Mouse (Mus musculus) activated CD4-positive, CD25-positive, alpha-beta regulatory T cell (primary cell): Measurements from ENCODE around the gene Plekhg2. TPM values are rescaled to one million over a fixed set of nuclear protein-coding genes. Genes with fewer than 3 reads are reported as not detected.

ENCODE experiments used
- polyA plus RNA-seq, 2 experiments: library from polyadenylated mRNA; unstranded; fragments of 100-300 nt; shearing (Covaris generic); gene quantifications; one replicate each; pipeline ENCODE4 v1.2.1; 2017

Plekhg2 gene
- 10 to 100 TPM; 68.1 to 75.7 TPM for polyA plus RNA-seq

DNA sequence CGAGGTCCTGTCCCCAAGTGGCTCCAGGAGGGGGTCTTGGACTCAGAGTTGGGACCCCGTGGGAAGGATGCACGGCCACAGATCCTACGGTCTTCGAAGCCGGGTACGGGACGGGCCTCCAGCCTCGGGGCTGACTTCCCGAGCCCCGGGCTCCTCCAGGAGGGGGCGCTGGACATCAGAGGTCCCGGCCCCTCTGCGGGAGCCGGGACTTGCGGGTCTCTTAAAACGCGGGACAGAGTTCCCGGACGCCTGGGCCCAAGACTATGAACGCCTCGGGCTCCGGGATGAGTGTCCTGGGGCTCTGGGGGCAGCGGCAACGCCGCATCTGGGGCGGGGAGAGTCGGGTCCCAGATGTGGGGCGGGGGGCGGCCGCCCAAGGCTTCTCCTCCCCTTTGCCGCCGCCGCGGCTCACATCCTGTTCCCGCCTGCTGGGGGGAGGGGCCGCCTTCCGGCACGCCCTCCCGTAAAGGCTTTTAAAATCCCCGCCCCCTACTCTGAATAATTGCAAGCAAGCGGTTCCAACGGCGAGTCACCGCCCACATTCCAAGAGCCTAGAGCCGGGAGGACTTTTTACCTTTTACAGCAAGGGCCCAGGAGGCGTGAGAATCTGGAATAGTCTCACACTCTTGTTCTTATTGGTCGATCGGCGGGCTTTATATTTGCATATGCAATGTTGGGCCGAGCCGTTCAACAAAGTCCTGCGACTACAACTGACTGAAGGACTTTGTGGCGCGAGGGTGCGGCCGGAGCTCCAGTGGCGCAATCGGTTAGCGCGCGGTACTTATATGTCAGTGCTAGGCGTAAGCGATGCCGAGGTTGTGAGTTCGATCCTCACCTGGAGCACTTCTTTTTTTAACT, at the start of gene Plekhg2:
Gene Plekhg2, minus strand, starts transcription at position 349 of the 858 bp plus-strand sequence.

DNA sequence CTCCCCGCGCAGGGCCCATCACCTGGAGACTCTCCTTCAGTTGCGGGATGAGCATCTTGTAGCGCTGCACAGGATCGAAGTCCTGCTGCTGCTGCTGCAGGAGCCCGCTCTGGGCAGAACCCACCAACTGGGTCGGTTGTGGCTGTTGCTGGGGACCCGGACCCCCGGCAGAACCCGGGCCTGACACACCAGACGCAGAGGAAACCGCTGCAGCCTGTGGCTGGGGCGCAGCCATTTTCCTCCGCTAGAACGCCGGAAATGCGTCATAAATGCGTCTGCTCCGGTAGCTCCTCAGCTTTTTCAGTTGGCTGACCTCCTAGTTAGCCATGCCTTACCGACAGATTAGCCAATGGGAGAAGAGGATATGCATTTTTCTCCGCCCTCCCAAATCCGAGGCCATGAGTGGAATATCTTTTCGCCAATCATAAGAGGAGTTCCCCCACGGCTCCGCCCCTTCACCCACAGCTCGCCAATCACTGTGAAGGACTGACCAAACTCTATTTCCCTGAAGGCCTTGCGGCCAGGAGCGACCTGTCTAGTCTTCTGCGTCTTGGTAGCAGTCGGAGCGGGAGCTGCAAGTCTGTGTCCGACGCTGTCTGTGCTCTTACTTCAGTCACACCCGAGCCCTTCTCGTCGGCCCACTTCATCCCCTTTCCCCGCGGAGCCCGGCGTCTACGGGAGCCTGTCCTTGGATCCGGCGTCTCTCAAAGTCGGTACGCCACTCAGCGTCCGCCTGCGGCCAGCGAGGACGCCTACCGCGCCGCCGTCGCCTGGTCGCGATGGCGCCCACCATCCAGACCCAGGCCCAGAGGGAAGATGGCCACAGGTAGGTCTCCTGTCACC, 20.3 kb upstream of the Plekhg2 start, which contains the start of the genes Med29 and Paf1:
Gene Med29, minus strand, starts transcription at position 280 of the 843 bp plus-strand sequence.
Gene Paf1, plus strand, starts transcription at position 523 of the 843 bp plus-strand sequence.

DNA sequence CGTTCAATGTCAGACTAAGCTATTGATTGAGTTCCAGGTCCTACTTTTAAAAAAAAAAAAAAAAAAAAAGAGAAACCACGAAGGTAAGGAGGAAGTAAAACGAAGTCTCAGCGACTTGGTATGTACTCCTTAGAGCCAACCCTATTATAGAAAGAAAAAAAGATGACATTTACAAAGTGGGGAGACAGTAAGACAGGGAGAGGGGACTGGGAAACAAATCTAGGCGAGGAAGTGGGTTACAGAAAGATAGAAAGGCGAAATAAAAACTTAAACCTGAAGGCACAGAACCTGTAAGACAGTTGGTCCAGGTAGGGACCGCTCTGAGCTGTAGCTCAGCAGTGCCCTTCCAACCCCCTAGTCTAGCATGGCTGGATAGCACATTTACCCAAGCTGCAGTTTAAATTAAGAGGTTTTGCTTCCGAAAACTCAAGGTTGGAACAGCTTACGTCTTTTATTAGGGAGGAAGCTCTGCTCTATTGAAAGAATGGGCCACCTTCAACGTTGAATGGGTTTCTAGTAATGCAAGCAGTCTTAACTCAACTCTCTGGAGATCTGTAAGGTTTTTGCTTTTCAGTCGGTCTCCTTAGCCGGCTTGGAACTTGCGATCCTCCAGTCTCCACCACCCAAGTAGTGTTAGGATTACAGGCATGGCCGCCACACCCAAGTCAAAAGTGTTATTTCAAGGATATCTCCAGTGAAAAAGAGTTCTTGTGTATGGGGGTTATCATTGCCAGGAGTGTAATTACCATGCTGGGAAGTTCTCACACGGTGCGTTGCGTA, 8.0 kb upstream of the Plekhg2 start, which contains the start of gene Zfp36:
Gene Zfp36, minus strand, starts transcription at position 17 of the 780 bp plus-strand sequence.

DNA sequence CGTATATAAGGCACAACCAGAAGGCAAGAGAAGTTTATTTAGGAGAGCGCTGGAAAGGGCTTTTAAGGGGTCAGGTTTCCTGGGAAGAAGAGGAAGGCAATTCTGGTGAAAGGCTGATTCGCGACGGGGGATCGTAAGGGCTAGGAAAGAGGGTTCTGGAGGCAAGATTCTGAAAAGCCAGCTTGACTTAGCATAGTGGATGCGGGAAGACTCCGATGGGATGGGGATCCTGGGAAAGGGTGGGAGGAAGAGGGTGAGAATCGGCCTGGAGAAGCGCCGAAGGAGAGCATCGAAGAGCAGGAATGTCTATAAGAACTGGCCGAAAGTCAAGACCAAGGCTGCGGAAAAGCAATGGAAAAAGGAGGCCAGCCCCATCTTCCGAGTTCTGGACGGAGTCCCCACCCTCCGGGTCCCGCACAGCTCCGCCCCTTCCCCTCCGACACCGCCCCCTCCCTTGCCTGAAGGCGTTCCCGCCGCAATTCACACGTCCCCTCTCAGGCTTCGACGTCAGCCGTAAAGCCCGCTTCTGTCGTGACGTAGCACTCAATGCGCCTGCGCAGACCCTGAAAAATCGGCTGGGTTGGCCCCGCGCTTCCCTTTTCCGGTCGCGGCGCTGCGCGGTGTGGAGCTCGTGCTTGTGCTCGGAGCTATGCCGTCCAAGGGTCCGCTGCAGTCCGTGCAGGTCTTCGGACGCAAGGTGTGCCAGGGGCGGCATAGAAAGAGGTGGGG, 22.1 kb downstream of the Plekhg2 start, which contains the start of gene Rps16:
Gene Rps16, plus strand, starts transcription at position 498 of the 729 bp plus-strand sequence.

DNA sequence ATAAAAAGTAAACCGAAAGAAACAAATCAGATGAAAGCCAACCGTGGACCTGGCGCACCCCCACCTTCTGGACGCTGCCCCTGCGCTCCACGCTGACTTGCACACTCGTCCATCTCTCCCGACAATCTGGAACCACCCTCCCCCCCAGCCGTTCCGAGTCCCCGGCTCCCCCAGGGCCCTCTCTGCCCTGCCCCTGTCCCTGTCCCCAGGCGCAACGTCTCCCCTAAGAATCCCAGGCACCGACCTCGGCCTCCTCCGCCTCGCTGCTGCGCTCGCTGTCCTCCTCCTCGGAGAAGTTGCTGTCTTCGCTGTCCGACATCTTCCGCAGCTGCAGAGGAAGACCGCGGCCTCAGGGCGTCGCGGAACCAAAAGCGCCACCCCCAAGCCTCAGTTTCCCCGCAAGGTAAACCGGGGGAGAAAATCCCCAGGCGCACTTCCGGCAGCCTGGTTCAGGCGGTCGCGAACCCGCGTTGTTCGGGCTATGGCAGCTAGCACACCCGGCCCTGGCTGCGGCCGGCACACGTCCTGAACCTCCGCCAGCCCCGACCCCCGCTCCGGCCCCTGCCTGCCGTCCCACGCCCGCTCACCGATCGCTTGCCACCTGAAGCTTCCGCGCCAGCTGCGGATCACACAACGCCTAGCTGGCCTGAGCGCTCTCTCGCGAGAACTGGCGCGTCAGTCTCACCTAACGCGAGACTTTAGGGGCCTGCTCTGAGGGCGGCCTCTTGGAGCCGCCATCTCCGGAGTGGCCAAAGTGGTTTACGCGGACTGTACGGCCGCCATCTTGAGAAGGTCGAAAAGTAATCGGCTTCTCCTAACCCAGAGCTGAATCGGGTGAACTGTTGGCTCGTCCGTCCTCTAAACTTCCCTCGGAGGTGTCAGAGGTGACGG, 34.0 kb downstream of the Plekhg2 start, which contains the start of gene Supt5:
Gene Supt5, minus strand, starts transcription at position 639 of the 891 bp plus-strand sequence.

DNA sequence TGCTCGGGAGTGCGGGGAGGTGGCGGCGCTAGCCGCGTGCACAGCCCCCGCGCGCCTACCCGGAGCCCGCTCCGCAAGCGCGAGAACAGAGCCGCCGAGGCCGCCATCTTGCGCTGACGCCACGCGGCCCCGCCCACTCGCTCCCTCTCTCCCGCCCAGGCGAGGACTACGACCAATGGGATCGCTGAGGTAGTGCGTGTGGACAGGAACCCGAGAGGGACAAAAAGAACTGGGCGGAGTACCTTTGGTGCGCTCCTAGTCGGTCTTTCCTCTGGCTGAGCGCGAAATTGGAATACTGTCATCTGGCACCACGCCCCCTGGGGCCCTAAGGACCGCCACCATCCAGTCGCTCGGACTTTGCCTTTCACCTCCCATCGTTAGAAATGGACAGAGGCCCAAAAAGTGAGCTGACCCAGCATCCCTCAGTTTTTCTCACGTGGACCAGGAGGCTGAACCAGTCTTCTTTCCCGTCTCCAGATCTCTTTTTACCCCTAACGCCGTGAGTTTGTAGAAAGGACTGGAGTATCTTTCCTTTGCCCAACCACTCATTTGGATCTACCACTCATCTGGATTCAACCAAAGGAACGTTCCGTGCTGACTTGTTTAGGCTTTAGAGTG, 60.4 kb downstream of the Plekhg2 start, which contains the start of gene Timm50:
Gene Timm50, minus strand, starts transcription at position 147 of the 618 bp plus-strand sequence.

Other genes with a start within 250 kb of the Plekhg2 start
- gene 9530053A07Rik, start 243.1 kb downstream of the Plekhg2 start, polyA plus RNA-seq = under 1 TPM in 1 of 2 experiments, not detected in 1; 0.15 TPM
- gene Fbl, start 202.9 kb downstream of the Plekhg2 start, polyA plus RNA-seq = 100 to 1,000 TPM; 119 to 130 TPM
- gene Dyrk1b, start 193.1 kb downstream of the Plekhg2 start, polyA plus RNA-seq = 10 to 100 TPM in 1 of 2 experiments, 1 to 10 TPM in 1; 8.7 to 14.0 TPM
- gene Eid2, start 104.7 kb downstream of the Plekhg2 start, polyA plus RNA-seq = 10 to 100 TPM in 1 of 2 experiments, 1 to 10 TPM in 1; 9.0 to 10.8 TPM
- 1 to 10 TPM; 4.8 to 6.4 TPM for gene Eid2b, start 94.9 kb downstream of the Plekhg2 start, polyA plus RNA-seq
- gene Selenov, start 81.4 kb downstream of the Plekhg2 start, polyA plus RNA-seq = not detected
- gene Dll3, start 70.4 kb downstream of the Plekhg2 start, polyA plus RNA-seq = not detected
- 10 to 100 TPM; 72.3 to 82.6 TPM for gene Timm50, start 60.5 kb downstream of the Plekhg2 start, polyA plus RNA-seq
- gene Supt5, start 33.9 kb downstream of the Plekhg2 start, polyA plus RNA-seq = 100 to 1,000 TPM; 111 to 138 TPM
- 1,000 to 10,000 TPM in 1 of 2 experiments, 100 to 1,000 TPM in 1; 690 to 1,103 TPM for gene Rps16, start 21.9 kb downstream of the Plekhg2 start, polyA plus RNA-seq
- gene Zfp36, start 7.7 kb upstream of the Plekhg2 start, polyA plus RNA-seq = 100 to 1,000 TPM; 146 to 202 TPM
- gene Med29, start 20.1 kb upstream of the Plekhg2 start, polyA plus RNA-seq = 10 to 100 TPM; 23.7 to 29.5 TPM
- gene Paf1, start 20.4 kb upstream of the Plekhg2 start, polyA plus RNA-seq = 100 to 1,000 TPM in 1 of 2 experiments, 10 to 100 TPM in 1; 88.9 to 102 TPM
- gene Gmfg, start 64.8 kb upstream of the Plekhg2 start, polyA plus RNA-seq = 100 to 1,000 TPM; 631 to 791 TPM
- gene Lrfn1, start 79.4 kb upstream of the Plekhg2 start, polyA plus RNA-seq = under 1 TPM; 0.79 to 0.81 TPM
- not detected for gene Ifnl2, start 137.9 kb upstream of the Plekhg2 start, polyA plus RNA-seq
- gene Ifnl3, start 150.2 kb upstream of the Plekhg2 start, polyA plus RNA-seq = not detected
- not detected for gene Sycn, start 168.3 kb upstream of the Plekhg2 start, polyA plus RNA-seq
- under 1 TPM; 0.22 to 0.38 TPM for gene Nccrp1, start 174.7 kb upstream of the Plekhg2 start, polyA plus RNA-seq
- gene Samd4b, start 225.5 kb upstream of the Plekhg2 start, polyA plus RNA-seq = 10 to 100 TPM; 25.4 to 29.9 TPM
- 1 to 10 TPM; 6.8 to 7.7 TPM for gene Pak4, start 225.6 kb upstream of the Plekhg2 start, polyA plus RNA-seq